Mouse (Mus musculus): ENCODE results near the gene Fbxl3. TPM values are rescaled to one million over a fixed set of nuclear protein-coding genes. Genes with fewer than 3 reads are reported as not detected.

The Fbxl3 gene
- total RNA-seq, 2 experiments from 2014 or later, result 57.5 to 65.3 TPM

GRCm38 (mm10) chr14:103086671-103087324 lies 12.6 kb downstream of the Fbxl3 start:
- DNase-seq, result no peak

GRCm38 (mm10) chr14:103085840-103086533 lies 13.4 kb downstream of the Fbxl3 start:
- intact Hi-C loops (cut with DNase I), result loop anchor here (2.0 kb wide), 1 partner anchor 15 kb away; the partner anchor contains the start of gene Cln5
- DNase-seq, result no peak

More at GRCm38 (mm10) chr14:103086671-103087324, 12.6 kb downstream of the Fbxl3 start:
- intact Hi-C loops (cut with DNase I), result loop anchor here (2.0 kb wide), 1 partner anchor 16 kb away; the partner anchor contains the start of gene Cln5

GRCm38 (mm10) chr14:103079209-103079977 lies 20.0 kb downstream of the Fbxl3 start:
- intact Hi-C loops (cut with DNase I), result no loop called here
- DNase-seq, result no peak

- DNase-seq, result no peak
These were observed 21.1 kb downstream of the Fbxl3 start for GRCm38 (mm10) chr14:103078006-103078912.

GRCm38 (mm10) chr14:103077272-103078005 lies 21.9 kb downstream of the Fbxl3 start:
- intact Hi-C loops (cut with DNase I), result no loop called here
- DNase-seq, result no peak

More at GRCm38 (mm10) chr14:103078006-103078912, 21.1 kb downstream of the Fbxl3 start:
- intact Hi-C loops (cut with DNase I), result no loop called here

GRCm38 (mm10) chr14:103075166-103075565 lies 24.2 kb downstream of the Fbxl3 start:
- DNase-seq, result no peak
- intact Hi-C loops (cut with DNase I), result no loop called here

- intact Hi-C loops (cut with DNase I), result loop anchor here (5.0 kb wide), 1 partner anchor 273 kb away; the partner anchor contains the start of gene Mycbp2
- no peak for DNase-seq
These were observed 25.5 kb downstream of the Fbxl3 start for GRCm38 (mm10) chr14:103073825-103074224.

GRCm38 (mm10) chr14:103072731-103073130 lies 26.6 kb downstream of the Fbxl3 start:
- no peak for DNase-seq
- intact Hi-C loops (cut with DNase I), result loop anchor here (5.0 kb wide), 1 partner anchor 275 kb away; the partner anchor contains the start of gene Mycbp2

GRCm38 (mm10) chr14:103071471-103071870 lies 27.9 kb downstream of the Fbxl3 start:
- no peak for DNase-seq
- intact Hi-C loops (cut with DNase I), result loop anchor here (2.0 to 5.0 kb wide), 2 partner anchors 15 to 276 kb away; partner anchors contain the start of gene Mycbp2

GRCm38 (mm10) chr14:103070790-103071189 lies 28.6 kb downstream of the Fbxl3 start:
- DNase-seq, result peak; percentile 28 to 55
- intact Hi-C loops (cut with DNase I), result loop anchor here (1.0 to 5.0 kb wide), 3 partner anchors 16 to 277 kb away; partner anchors contain the start of gene Mycbp2

GRCm38 (mm10) chr14:103069864-103070611 lies 29.3 kb downstream of the Fbxl3 start, which contains the start of gene Cln5:
TSS of gene Cln5 (plus strand) at chr14:103070216.
- intact Hi-C loops (cut with DNase I), result loop anchor here (1.0 to 10.0 kb wide), 8 partner anchors 17 to 625 kb away; partner anchors contain the start of gene Mycbp2
- peak; percentile 94 to 95 for DNase-seq

GRCm38 (mm10) chr14:103069465-103069863 lies 29.9 kb downstream of the Fbxl3 start:
- DNase-seq, result no peak
- intact Hi-C loops (cut with DNase I), result loop anchor here (5.0 to 10.0 kb wide), 5 partner anchors 63 to 625 kb away; no protein-coding TSS in a partner anchor

- intact Hi-C loops (cut with DNase I), result loop anchor here (5.0 to 10.0 kb wide), 5 partner anchors 67 to 629 kb away; no protein-coding TSS in a partner anchor
- peak; percentile 82 to 89 for DNase-seq
These were observed 33.8 kb downstream of the Fbxl3 start for GRCm38 (mm10) chr14:103065294-103066167.

- no peak for DNase-seq
- intact Hi-C loops (cut with DNase I), result no loop called here
These were observed 39.9 kb downstream of the Fbxl3 start for GRCm38 (mm10) chr14:103059495-103059894.

- intact Hi-C loops (cut with DNase I), result no loop called here
- no peak for DNase-seq
These were observed 40.4 kb downstream of the Fbxl3 start for GRCm38 (mm10) chr14:103058998-103059397.

GRCm38 (mm10) chr14:103056601-103057000 lies 42.8 kb downstream of the Fbxl3 start:
- DNase-seq, result no peak
- intact Hi-C loops (cut with DNase I), result no loop called here

- DNase-seq, result no peak
- intact Hi-C loops (cut with DNase I), result no loop called here
These were observed 44.6 kb downstream of the Fbxl3 start for GRCm38 (mm10) chr14:103054731-103055130.
